Mouse (Mus musculus): ENCODE measurements at regions not wholly inside any gene's neighbourhood (a gene's known extent, or its start where the extent isn't known, plus 50 kb on each side); places are given as distances from the start of the nearest gene placed in this dataset.
A peak's percentile ranks its signal among the peaks of the same experiment; 100 is the strongest.

GRCm38 (mm10) chr5:46488140-46488942 lies 630.9 kb upstream of the Lcorl start:
- 31% methylated on average over 6 of the region's 6 CpGs for WGBS
- peak; percentile 87 for ATAC-seq (replicated peaks; ENCODE audit: low FRiP score)

GRCm38 (mm10) chr5:46486740-46487326 lies 629.4 kb upstream of the Lcorl start:
- no peak overlapping the region for H3K4me2 ChIP-seq
- ATAC-seq (replicated peaks; ENCODE audit: low FRiP score), result no peak
- 77% methylated on average over 1 of the region's 1 CpGs for WGBS
- no peak overlapping the region for H3K27ac ChIP-seq (ENCODE audit: low read depth, low read length)
- H3K27me3 ChIP-seq (replicated peaks; ENCODE audit: control insufficient read depth, insufficient read depth, low read length), result no peaks in the 10 kb centered on the region
- H3K36me3 ChIP-seq (ENCODE audit: control insufficient read depth, insufficient read depth, low read length), result no peaks in the 10 kb centered on the region
- H3K4me1 ChIP-seq (replicated peaks; ENCODE audit: control insufficient read depth, insufficient read depth, low read length), result no peaks in the 10 kb centered on the region
- H3K9ac ChIP-seq (ENCODE audit: low read depth, low read length), result no peak overlapping the region
- no peaks in the 10 kb centered on the region for H3K9me3 ChIP-seq (ENCODE audit: control insufficient read depth, low read length)
- no peak for DNase-seq (ENCODE audit: low spot score)
- H3K4me3 ChIP-seq (ENCODE audit: low read depth, low read length), result no peak overlapping the region

More at GRCm38 (mm10) chr5:46488140-46488942, 630.9 kb upstream of the Lcorl start:
- DNase-seq (ENCODE audit: low spot score), result no peak
- Histone ChIP-seq H3K9me3 (ENCODE audit: control insufficient read depth, low read length) (no peaks in the 10 kb centered on the region), H3K36me3 (ENCODE audit: control insufficient read depth, insufficient read depth, low read length) (no peaks in the 10 kb centered on the region), H3K4me3 (ENCODE audit: low read depth, low read length) (no peak overlapping the region), H3K9ac (ENCODE audit: low read depth, low read length) (no peak overlapping the region), H3K27me3 (replicated peaks; ENCODE audit: control insufficient read depth, insufficient read depth, low read length) (no peaks in the 10 kb centered on the region), H3K27ac (ENCODE audit: low read depth, low read length) (no peak overlapping the region), H3K4me1 (replicated peaks; ENCODE audit: control insufficient read depth, insufficient read depth, low read length) (no peaks in the 10 kb centered on the region), H3K4me2 (no peak overlapping the region)

- H3K4me1 ChIP-seq (replicated peaks; ENCODE audit: control insufficient read depth, insufficient read depth, low read length), result no peaks in the 10 kb centered on the region
- WGBS, result 81% methylated on average over 3 of the region's 3 CpGs
- DNase-seq (ENCODE audit: low spot score), result no peak
These were observed 598.9 kb upstream of the Lcorl start for GRCm38 (mm10) chr5:46456356-46456755.

GRCm38 (mm10) chr5:46448274-46448673 lies 590.9 kb upstream of the Lcorl start:
- Histone ChIP-seq H3K9me3 (ENCODE audit: control insufficient read depth, low read length) (no peaks in the 10 kb centered on the region), H3K4me3 (ENCODE audit: low read depth, low read length) (no peak overlapping the region), H3K9ac (ENCODE audit: low read depth, low read length) (no peak overlapping the region), H3K4me1 (replicated peaks; ENCODE audit: control insufficient read depth, insufficient read depth, low read length) (no peaks in the 10 kb centered on the region), H3K36me3 (ENCODE audit: control insufficient read depth, insufficient read depth, low read length) (no peaks in the 10 kb centered on the region), H3K27ac (ENCODE audit: low read depth, low read length) (no peak overlapping the region), H3K27me3 (replicated peaks; ENCODE audit: control insufficient read depth, insufficient read depth, low read length) (no peaks in the 10 kb centered on the region), H3K4me2 (no peak overlapping the region)
- 74% methylated on average over 4 of the region's 4 CpGs for WGBS
- no peak for DNase-seq (ENCODE audit: low spot score)
- no peak for ATAC-seq (replicated peaks; ENCODE audit: low FRiP score)

More at GRCm38 (mm10) chr5:46456356-46456755, 598.9 kb upstream of the Lcorl start:
- no peak for ATAC-seq (replicated peaks; ENCODE audit: low FRiP score)
- no peaks in the 10 kb centered on the region for H3K27me3 ChIP-seq (replicated peaks; ENCODE audit: control insufficient read depth, insufficient read depth, low read length)
- no peaks in the 10 kb centered on the region for H3K9me3 ChIP-seq (ENCODE audit: control insufficient read depth, low read length)
- no peaks in the 10 kb centered on the region for H3K36me3 ChIP-seq (ENCODE audit: control insufficient read depth, insufficient read depth, low read length)
- H3K4me2 ChIP-seq, result no peak overlapping the region
- no peak overlapping the region for H3K27ac ChIP-seq (ENCODE audit: low read depth, low read length)
- no peak overlapping the region for H3K9ac ChIP-seq (ENCODE audit: low read depth, low read length)
- H3K4me3 ChIP-seq (ENCODE audit: low read depth, low read length), result no peak overlapping the region

- Histone ChIP-seq H3K9me3 (ENCODE audit: control insufficient read depth, low read length) (no peaks in the 10 kb centered on the region), H3K4me2 (no peak overlapping the region), H3K4me1 (replicated peaks; ENCODE audit: control insufficient read depth, insufficient read depth, low read length) (no peaks in the 10 kb centered on the region), H3K36me3 (ENCODE audit: control insufficient read depth, insufficient read depth, low read length) (no peaks in the 10 kb centered on the region), H3K4me3 (ENCODE audit: low read depth, low read length) (no peak overlapping the region), H3K27ac (ENCODE audit: low read depth, low read length) (no peak overlapping the region), H3K9ac (ENCODE audit: low read depth, low read length) (no peak overlapping the region), H3K27me3 (replicated peaks; ENCODE audit: control insufficient read depth, insufficient read depth, low read length) (no peaks in the 10 kb centered on the region)
- DNase-seq (ENCODE audit: low spot score), result no peak
- ATAC-seq (replicated peaks; ENCODE audit: low FRiP score), result no peak
- 35% methylated on average over 3 of the region's 3 CpGs for WGBS
These were observed 588.4 kb upstream of the Lcorl start for GRCm38 (mm10) chr5:46445844-46446243.

GRCm38 (mm10) chr5:46445122-46445521 lies 587.7 kb upstream of the Lcorl start:
- ATAC-seq (replicated peaks; ENCODE audit: low FRiP score) (no peak), DNase-seq (ENCODE audit: low spot score) (no peak)
- Histone ChIP-seq H3K4me1 (replicated peaks; ENCODE audit: control insufficient read depth, insufficient read depth, low read length) (no peaks in the 10 kb centered on the region), H3K36me3 (ENCODE audit: control insufficient read depth, insufficient read depth, low read length) (no peaks in the 10 kb centered on the region), H3K4me2 (no peak overlapping the region), H3K9ac (ENCODE audit: low read depth, low read length) (no peak overlapping the region), H3K9me3 (ENCODE audit: control insufficient read depth, low read length) (no peaks in the 10 kb centered on the region), H3K27ac (ENCODE audit: low read depth, low read length) (no peak overlapping the region), H3K27me3 (replicated peaks; ENCODE audit: control insufficient read depth, insufficient read depth, low read length) (no peaks in the 10 kb centered on the region), H3K4me3 (ENCODE audit: low read depth, low read length) (no peak overlapping the region)
- 48% methylated on average over 7 of the region's 7 CpGs for WGBS

- H3K9ac ChIP-seq (ENCODE audit: low read depth, low read length), result no peak overlapping the region
- no peak overlapping the region for H3K4me2 ChIP-seq
- WGBS, result 14% methylated on average over 12 of the region's 12 CpGs
- DNase-seq (ENCODE audit: low spot score) (no peak), ATAC-seq (replicated peaks; ENCODE audit: low FRiP score) (no peak)
- no peaks in the 10 kb centered on the region for H3K36me3 ChIP-seq (ENCODE audit: control insufficient read depth, insufficient read depth, low read length)
- H3K27ac ChIP-seq (ENCODE audit: low read depth, low read length), result no peak overlapping the region
- H3K4me1 ChIP-seq (replicated peaks; ENCODE audit: control insufficient read depth, insufficient read depth, low read length), result no peaks in the 10 kb centered on the region
- no peak overlapping the region for H3K4me3 ChIP-seq (ENCODE audit: low read depth, low read length)
- no peaks in the 10 kb centered on the region for H3K27me3 ChIP-seq (replicated peaks; ENCODE audit: control insufficient read depth, insufficient read depth, low read length)
- H3K9me3 ChIP-seq (ENCODE audit: control insufficient read depth, low read length), result no peaks in the 10 kb centered on the region
These were observed 586.5 kb upstream of the Lcorl start for GRCm38 (mm10) chr5:46443805-46444340.

GRCm38 (mm10) chr5:46442600-46443248 lies 585.3 kb upstream of the Lcorl start:
- no peak for DNase-seq (ENCODE audit: low spot score)
- H3K4me3 ChIP-seq (ENCODE audit: low read depth, low read length), result no peak overlapping the region
- no peak for ATAC-seq (replicated peaks; ENCODE audit: low FRiP score)
- no peak overlapping the region for H3K9ac ChIP-seq (ENCODE audit: low read depth, low read length)
- H3K4me2 ChIP-seq, result no peak overlapping the region
- H3K27ac ChIP-seq (ENCODE audit: low read depth, low read length), result no peak overlapping the region
- WGBS, result 72% methylated on average over 6 of the region's 6 CpGs
- H3K36me3 ChIP-seq (ENCODE audit: control insufficient read depth, insufficient read depth, low read length), result no peaks in the 10 kb centered on the region
- no peaks in the 10 kb centered on the region for H3K9me3 ChIP-seq (ENCODE audit: control insufficient read depth, low read length)
- no peaks in the 10 kb centered on the region for H3K27me3 ChIP-seq (replicated peaks; ENCODE audit: control insufficient read depth, insufficient read depth, low read length)
- H3K4me1 ChIP-seq (replicated peaks; ENCODE audit: control insufficient read depth, insufficient read depth, low read length), result no peaks in the 10 kb centered on the region

All from liver, embryonic 11.5 days (tissue).